14 mouse cellular contexts compared by ENCODE assay signal in the genomic region with DNA sequence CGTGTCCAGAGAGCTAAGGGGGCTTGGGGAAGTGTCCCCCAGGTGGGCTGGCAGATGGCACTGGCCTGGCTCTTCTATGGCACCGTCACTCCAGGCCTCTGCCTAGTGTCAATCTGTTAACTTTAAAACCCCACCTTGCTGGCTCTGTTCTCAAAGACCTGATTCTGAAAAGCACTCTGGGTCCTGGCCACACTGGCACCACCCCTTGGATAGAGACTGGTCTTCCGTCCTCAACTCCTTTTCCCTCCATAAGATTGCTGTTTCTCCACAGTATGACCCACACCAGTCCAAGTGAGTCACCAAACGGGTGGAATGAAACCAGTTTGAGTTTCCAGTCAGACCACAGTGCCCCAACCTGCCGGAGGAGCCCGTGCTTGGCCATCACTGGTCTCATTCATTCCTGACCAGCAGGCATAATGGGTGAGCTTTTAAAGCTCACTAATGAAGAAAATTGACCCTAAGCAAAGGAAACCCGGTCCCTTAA.
A peak's percentile ranks its signal among the peaks of the same experiment; 100 is the strongest.
DNase-seq lines count a peak whose midpoint lies in the region; ATAC-seq lines count a peak whose summit lies in the region.
"Had no signal": no experiment of that assay in that cellular context is flagged by ENCODE, and none has a peak within 500 bp of the region (broad histone marks: within the 10 kb centered on the region; RNA-seq: fewer than 3 reads in every experiment).

No protein-coding gene starts in this region.

- WGBS in neural tube, embryonic 11.5 days, result 48% methylated on average over 7 of the region's 7 CpGs
- 32% methylated on average over 7 of the region's 7 CpGs for WGBS in hindbrain, embryonic 10.5 days
- 30% methylated on average over 7 of the region's 7 CpGs for WGBS in midbrain, embryonic 11.5 days
- 34% methylated on average over 7 of the region's 7 CpGs for WGBS in neural tube, embryonic 15.5 days
- WGBS in heart, embryonic 11.5 days (ENCODE audit: insufficient replicate concordance), result 72% methylated on average over 7 of the region's 7 CpGs

- H3K9me3 ChIP-seq in neural tube, embryonic 11.5 days (ENCODE audit: control insufficient read depth, low read length), result no peaks in the 10 kb centered on the region
- H3K9me3 ChIP-seq in hindbrain, embryonic 10.5 days, result no peaks in the 10 kb centered on the region
- no peaks in the 10 kb centered on the region for H3K9me3 ChIP-seq in midbrain, embryonic 11.5 days (ENCODE audit: control insufficient read depth, low read length)
- H3K9me3 ChIP-seq in neural tube, embryonic 15.5 days (replicated peaks), result no peaks in the 10 kb centered on the region
- H3K9me3 ChIP-seq in heart, embryonic 11.5 days (replicated peaks; ENCODE audit: control insufficient read depth, low read length), result no peaks in the 10 kb centered on the region
- H3K9me3 ChIP-seq: limb, embryonic 15.5 days had no signal

- H3K4me2 ChIP-seq in neural tube, embryonic 11.5 days (ENCODE audit: low read depth), result peak overlapping the region; percentile 31
- H3K4me2 ChIP-seq in midbrain, embryonic 11.5 days, result peak overlapping the region; percentile 40; the same call in 1 of the 2 replicates
- H3K4me2 ChIP-seq in neural tube, embryonic 15.5 days, result no peak overlapping the region; the same call in 1 of the 2 replicates
- H3K4me2 ChIP-seq in heart, embryonic 11.5 days, result no peak overlapping the region
- H3K4me2 ChIP-seq: limb, embryonic 15.5 days had no signal

- no peak for ATAC-seq in neural tube, embryonic 11.5 days (ENCODE audit: insufficient read depth, low FRiP score, low TSS enrichment)
- peak; percentile 25 for ATAC-seq in midbrain, embryonic 11.5 days (ENCODE audit: low FRiP score)
- no peak for ATAC-seq in neural tube, embryonic 15.5 days (ENCODE audit: low FRiP score)
- ATAC-seq in heart, embryonic 11.5 days (replicated peaks; ENCODE audit: insufficient number of reproducible peaks, low FRiP score, low TSS enrichment), result no peak

- peak overlapping the region; percentile 82 for H3K27ac ChIP-seq in neural tube, embryonic 11.5 days (ENCODE audit: low read depth, low read length)
- peak overlapping the region; percentile 90 for H3K27ac ChIP-seq in hindbrain, embryonic 10.5 days
- peak overlapping the region; percentile 77 for H3K27ac ChIP-seq in midbrain, embryonic 11.5 days (ENCODE audit: low read depth, low read length)
- peak overlapping the region; percentile 75 for H3K27ac ChIP-seq in neural tube, embryonic 15.5 days (replicated peaks)
- no peak overlapping the region for H3K27ac ChIP-seq in heart, embryonic 11.5 days (ENCODE audit: low read depth, low read length)
- H3K27ac ChIP-seq: limb, embryonic 15.5 days had no signal

- H3K9ac ChIP-seq in neural tube, embryonic 11.5 days (ENCODE audit: low read length), result peak overlapping the region; percentile 37
- H3K9ac ChIP-seq in midbrain, embryonic 11.5 days (ENCODE audit: low read length), result no peak overlapping the region
- 0 out of 2 replicates have a peak overlapping the region, but pooled peaks have one; percentile 8 for H3K9ac ChIP-seq in neural tube, embryonic 15.5 days (replicated peaks)
- no peak overlapping the region for H3K9ac ChIP-seq in heart, embryonic 11.5 days (ENCODE audit: low read depth, low read length)
- H3K9ac ChIP-seq: limb, embryonic 15.5 days had no signal

- no peaks in the 10 kb centered on the region for H3K36me3 ChIP-seq in neural tube, embryonic 11.5 days (ENCODE audit: control insufficient read depth, insufficient read depth, low read length)
- no peaks in the 10 kb centered on the region for H3K36me3 ChIP-seq in hindbrain, embryonic 10.5 days
- no peaks in the 10 kb centered on the region for H3K36me3 ChIP-seq in midbrain, embryonic 11.5 days (ENCODE audit: control insufficient read depth, insufficient read depth, low read length)
- no peaks in the 10 kb centered on the region for H3K36me3 ChIP-seq in neural tube, embryonic 15.5 days
- no peaks in the 10 kb centered on the region for H3K36me3 ChIP-seq in heart, embryonic 11.5 days (ENCODE audit: control insufficient read depth, insufficient read depth, low read length)
- H3K36me3 ChIP-seq: limb, embryonic 15.5 days had no signal

- no peak for DNase-seq in neural tube, embryonic 11.5 days (ENCODE audit: low spot score)
- DNase-seq in neural tube, embryonic 10.5 days (ENCODE audit: extremely low spot score, low spot score), result no peak
- DNase-seq in hindbrain, embryonic 10.5 days (ENCODE audit: low spot score), result no peak
- peak; percentile 92 for DNase-seq in midbrain, embryonic 11.5 days (ENCODE audit: low spot score, missing footprints)
- DNase-seq in spleen, adult 18-20 months, result no peak
- no peak for DNase-seq in layer of hippocampus, adult 9-11 months
- DNase-seq: adrenal gland, postnatal 36 days; heart, postnatal 10 days; kidney, adult 18-20 months; kidney, postnatal 4 days; lung, adult 2 months had no signal

- H3K4me1 ChIP-seq in neural tube, embryonic 11.5 days (ENCODE audit: control insufficient read depth, insufficient read depth, low read length), result peaks cover 15% of the 10 kb centered on the region; the same call in 1 of the 2 replicates
- H3K4me1 ChIP-seq in hindbrain, embryonic 10.5 days (replicated peaks), result peaks cover 59% of the 10 kb centered on the region
- peaks cover 35% of the 10 kb centered on the region for H3K4me1 ChIP-seq in midbrain, embryonic 11.5 days (ENCODE audit: control insufficient read depth, insufficient read depth, low read length)
- H3K4me1 ChIP-seq in neural tube, embryonic 15.5 days, result peaks cover 26% of the 10 kb centered on the region
- peaks cover 5% of the 10 kb centered on the region; the same call in 1 of the 2 replicates for H3K4me1 ChIP-seq in heart, embryonic 11.5 days (ENCODE audit: control insufficient read depth, insufficient read depth, low read length)

- no peaks in the 10 kb centered on the region for H3K27me3 ChIP-seq in neural tube, embryonic 11.5 days (ENCODE audit: control insufficient read depth, insufficient read depth, low read length)
- H3K27me3 ChIP-seq in hindbrain, embryonic 10.5 days (ENCODE audit: insufficient read depth, poor library complexity, severe bottlenecking), result no peaks in the 10 kb centered on the region
- H3K27me3 ChIP-seq in midbrain, embryonic 11.5 days (ENCODE audit: control insufficient read depth, insufficient read depth, low read length), result no peaks in the 10 kb centered on the region
- H3K27me3 ChIP-seq in neural tube, embryonic 15.5 days (replicated peaks), result no peaks in the 10 kb centered on the region
- no peaks in the 10 kb centered on the region for H3K27me3 ChIP-seq in heart, embryonic 11.5 days (ENCODE audit: control insufficient read depth, insufficient read depth, low read length)

- no peak overlapping the region for H3K4me3 ChIP-seq in neural tube, embryonic 11.5 days (ENCODE audit: low read depth, low read length)
- peak overlapping the region; percentile 43 for H3K4me3 ChIP-seq in hindbrain, embryonic 10.5 days
- H3K4me3 ChIP-seq in midbrain, embryonic 11.5 days (ENCODE audit: low read depth, low read length), result no peak overlapping the region
- H3K4me3 ChIP-seq in neural tube, embryonic 15.5 days (replicated peaks), result no peak overlapping the region
- H3K4me3 ChIP-seq in heart, embryonic 11.5 days (ENCODE audit: low read depth, low read length), result no peak overlapping the region
- H3K4me3 ChIP-seq: limb, embryonic 15.5 days had no signal

Comparison
In these comparisons a context has a peak if more than half of its experiments do, and no peak if none do; other contexts are left out.
1. H3K4me2 ChIP-seq: peak in neural tube, embryonic 11.5 days (single experiment) and midbrain, embryonic 11.5 days (single experiment); none in neural tube, embryonic 15.5 days (single experiment) and heart, embryonic 11.5 days (single experiment).
2. H3K9ac ChIP-seq: peak in neural tube, embryonic 11.5 days (single experiment) and neural tube, embryonic 15.5 days (single experiment); none in midbrain, embryonic 11.5 days (single experiment) and heart, embryonic 11.5 days (single experiment).